8 mouse cellular contexts compared by ENCODE assay signal in the genomic region with DNA sequence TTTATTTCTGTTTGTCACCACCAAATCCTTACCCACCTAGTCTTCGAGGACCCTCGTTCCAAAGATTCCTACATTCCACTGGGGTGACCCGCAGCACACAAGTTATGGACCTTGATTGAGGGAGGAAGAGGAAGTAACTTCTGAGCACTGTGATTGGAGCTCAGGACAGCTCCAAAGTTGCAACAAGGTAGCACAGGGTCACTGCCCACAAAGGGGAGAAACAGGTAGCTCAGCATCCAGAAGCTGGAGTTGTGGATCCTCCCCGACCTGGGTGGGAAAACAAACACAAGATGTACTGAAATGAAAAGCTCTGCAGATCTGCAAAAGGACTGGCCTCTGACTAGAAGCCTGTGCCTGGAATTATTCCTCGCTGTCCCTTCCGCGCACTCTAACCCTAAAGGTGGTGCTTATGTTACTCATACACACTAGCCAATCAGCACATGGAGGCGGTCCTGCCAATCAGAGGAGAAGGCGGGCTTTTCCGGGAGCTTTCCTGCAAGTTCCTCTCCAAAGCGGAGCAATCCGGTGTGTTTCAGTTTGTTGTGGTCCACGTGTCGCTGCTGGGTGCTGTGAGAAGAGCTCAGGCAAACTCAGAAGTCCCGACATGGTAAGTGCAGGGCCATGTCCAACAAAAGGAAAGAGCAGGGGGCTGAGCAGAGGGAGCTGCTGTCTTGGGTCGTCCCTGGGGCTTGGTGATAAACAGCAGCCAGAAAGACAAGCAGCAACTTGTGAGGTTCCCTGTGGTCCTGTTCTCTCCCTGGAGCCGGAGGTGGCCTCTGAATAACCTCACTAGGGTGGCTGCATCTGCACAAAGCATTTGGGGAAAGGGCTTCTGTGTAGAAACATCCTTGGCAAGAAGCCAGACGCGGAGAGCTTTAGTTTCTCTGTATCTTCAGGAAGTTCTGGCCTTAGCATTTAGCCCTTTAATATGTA. TPM values are rescaled to one million over a fixed set of nuclear protein-coding genes. Genes with fewer than 3 reads are reported as not detected.
A peak's percentile ranks its signal among the peaks of the same experiment; 100 is the strongest.
DNase-seq lines count a peak whose midpoint lies in the region; ATAC-seq lines count a peak whose summit lies in the region.
"Not testable (repeated sequence)": the region's sequence is repeated elsewhere in the genome, so short reads cannot be mapped to it uniquely, and the experiment has no call there.

No protein-coding gene starts in this region.

- not testable (repeated sequence) for H3K9me3 ChIP-seq in lung, embryonic 16.5 days (ENCODE audit: control insufficient read depth, low read length)

- ATAC-seq in hematopoietic stem cell, adult 5-6 weeks (replicated peaks in 1 of 2; ENCODE audit: insufficient read depth in 1 of 2, low FRiP score in 2 of 2, low TSS enrichment in 1 of 2, low read depth in 1 of 2, poor library complexity in 2 of 2, severe bottlenecking in 2 of 2) = peak; percentile 98 to 99
- ATAC-seq in lung, embryonic 16.5 days (ENCODE audit: low read depth) = peak; percentile 100

- H3K4me2 ChIP-seq in lung, embryonic 16.5 days (ENCODE audit: low read depth, low read length) = peak overlapping the region; percentile 63

- WGBS in lung, embryonic 16.5 days = 7% methylated on average over 19 of the region's 19 CpGs

- peak overlapping the region; percentile 71 for H3K4me3 ChIP-seq in lung, embryonic 16.5 days (ENCODE audit: low read length)

- peak; percentile 87 for DNase-seq in MEL-GATA-1-ER (ENCODE audit: extremely low read depth, low read depth)
- DNase-seq in cerebellum, adult 8-10 months = peak; percentile 87
- DNase-seq in forelimb bud, embryonic 11.5 days (ENCODE audit: low read depth, low spot score) = peak; percentile 88
- DNase-seq in layer of hippocampus, adult 9-10 months (ENCODE audit: low spot score) = peak; percentile 81
- peak; percentile 78 for DNase-seq in ovary, postnatal 10 days (ENCODE audit: low spot score)
- DNase-seq in thymus, postnatal 10 days (ENCODE audit: low spot score in 2 of 2) = peak; percentile 72 to 74

- H3K27me3 ChIP-seq in lung, embryonic 16.5 days (ENCODE audit: control insufficient read depth, insufficient read depth, low read depth, low read length) = not testable (repeated sequence)

- not testable (repeated sequence) for H3K36me3 ChIP-seq in lung, embryonic 16.5 days (ENCODE audit: control insufficient read depth, insufficient read depth, low read length)

- H3K27ac ChIP-seq in lung, embryonic 16.5 days (ENCODE audit: low read length) = peak overlapping the region; percentile 68

- not testable (repeated sequence) for H3K4me1 ChIP-seq in lung, embryonic 16.5 days (replicated peaks; ENCODE audit: control insufficient read depth, insufficient read depth, low read length)

- peak overlapping the region; percentile 77 for H3K9ac ChIP-seq in lung, embryonic 16.5 days (ENCODE audit: low read length)

RNA-seq across cellular contexts. Expression of a gene that starts 12.3 kb away (rescaled TPM):
- total RNA-seq in hematopoietic stem cell, adult 5-6 weeks (2017) = 5.6 and 14.5 TPM in 2 replicates
- polyA plus RNA-seq in lung, embryonic 16.5 days (2015; fragmentation: Nextera tagmentation; extraction: Ambion mirVana) = 2.2 TPM in 2 replicates

RNA-seq across cellular contexts. Expression of a gene that starts 51.3 kb away (rescaled TPM):
- 4.4 and 8.5 TPM in 2 replicates for total RNA-seq in hematopoietic stem cell, adult 5-6 weeks (2017)
- polyA plus RNA-seq in lung, embryonic 16.5 days (2015; fragmentation: Nextera tagmentation; extraction: Ambion mirVana) = 7.0 and 7.1 TPM in 2 replicates

RNA-seq across cellular contexts. Expression of a gene that starts 53.9 kb away (rescaled TPM):
- total RNA-seq in hematopoietic stem cell, adult 5-6 weeks (2017) = not detected in 2 replicates
- 0.05 TPM in 1 of 2 replicates, not detected in the other for polyA plus RNA-seq in lung, embryonic 16.5 days (2015; fragmentation: Nextera tagmentation; extraction: Ambion mirVana)

RNA-seq across cellular contexts. Expression of a gene that starts 55.8 kb away (rescaled TPM):
- 10.6 and 17.6 TPM in 2 replicates for total RNA-seq in hematopoietic stem cell, adult 5-6 weeks (2017)
- 4.4 and 4.8 TPM in 2 replicates for polyA plus RNA-seq in lung, embryonic 16.5 days (2015; fragmentation: Nextera tagmentation; extraction: Ambion mirVana)

Comparison
In these comparisons a context has a peak if more than half of its experiments do, and no peak if none do; other contexts are left out.
1. Peak in every context shown above with its lines: DNase-seq, ATAC-seq, H3K4me3 ChIP-seq and H3K27ac ChIP-seq.